Mouse (Mus musculus) hindbrain, embryonic 13.5 days (tissue): ENCODE results near the gene Tnip2. TPM values are rescaled to one million over a fixed set of nuclear protein-coding genes. Genes with fewer than 3 reads are reported as not detected.

ENCODE experiments used
- ATAC-seq: fragments of 200-750 bp; cut with Nextera tagmentation; 2 replicates; pipeline ENCODE4 v1.8.0; 2017; ENCODE audit warnings: moderate TSS enrichment; ENCODE audit not compliant: low FRiP score
- H3K27ac ChIP-seq: fragments of 300-500 bp; sonication (generic); 2 replicates; pipeline ENCODE4 v1.5.1; 2015; ENCODE audit warnings: inconsistent platforms, mild to moderate bottlenecking, moderate library complexity
- H3K27me3 ChIP-seq: fragments of 300-500 bp; sonication (generic); 2 replicates; pipeline ENCODE4 v1.6.1; 2015; ENCODE audit warnings: mild to moderate bottlenecking, inconsistent platforms
- H3K36me3 ChIP-seq: fragments of 300-500 bp; sonication (generic); 2 replicates; pipeline ENCODE4 v1.6.1; 2015; ENCODE audit warnings: mild to moderate bottlenecking, inconsistent platforms
- H3K4me1 ChIP-seq: fragments of 300-500 bp; sonication (generic); replicated peaks from 2 replicates; pipeline ENCODE4 v1.6.1; 2015; ENCODE audit warnings: inconsistent platforms
- H3K4me2 ChIP-seq: fragments of 300-500 bp; sonication (generic); 2 replicates; pipeline ENCODE4 v1.6.1; 2015; ENCODE audit warnings: inconsistent platforms, mild to moderate bottlenecking, moderate library complexity
- H3K4me3 ChIP-seq: fragments of 300-500 bp; sonication (generic); 2 replicates; pipeline ENCODE4 v1.5.1; 2015; ENCODE audit warnings: mild to moderate bottlenecking, inconsistent platforms
- H3K9ac ChIP-seq: fragments of 300-500 bp; sonication (generic); 2 replicates; pipeline ENCODE4 v1.6.1; 2015; ENCODE audit warnings: mild to moderate bottlenecking, inconsistent platforms
- H3K9me3 ChIP-seq: fragments of 300-500 bp; sonication (generic); 2 replicates; pipeline ENCODE4 v1.6.1; 2016; ENCODE audit warnings: inconsistent platforms
- WGBS: fragments of 180-500 bp; shearing (Covaris S2); methylation state at CpG from one replicate; pipeline ENCODE4 v1.1.7; 2015; 5-methylcytosine and 5-hydroxymethylcytosine counted together
- polyA plus RNA-seq: library from polyadenylated mRNA; unstranded; fragments of >200 nt; fragmentation: Nextera tagmentation; extraction: Ambion mirVana; gene quantifications from 2 replicates; pipeline ENCODE4 v1.2.1, GENCODE M21; 2015

Gene Tnip2
- polyA plus RNA-seq, 1 experiment from 2014 or later, result 10.7 TPM

DNA sequence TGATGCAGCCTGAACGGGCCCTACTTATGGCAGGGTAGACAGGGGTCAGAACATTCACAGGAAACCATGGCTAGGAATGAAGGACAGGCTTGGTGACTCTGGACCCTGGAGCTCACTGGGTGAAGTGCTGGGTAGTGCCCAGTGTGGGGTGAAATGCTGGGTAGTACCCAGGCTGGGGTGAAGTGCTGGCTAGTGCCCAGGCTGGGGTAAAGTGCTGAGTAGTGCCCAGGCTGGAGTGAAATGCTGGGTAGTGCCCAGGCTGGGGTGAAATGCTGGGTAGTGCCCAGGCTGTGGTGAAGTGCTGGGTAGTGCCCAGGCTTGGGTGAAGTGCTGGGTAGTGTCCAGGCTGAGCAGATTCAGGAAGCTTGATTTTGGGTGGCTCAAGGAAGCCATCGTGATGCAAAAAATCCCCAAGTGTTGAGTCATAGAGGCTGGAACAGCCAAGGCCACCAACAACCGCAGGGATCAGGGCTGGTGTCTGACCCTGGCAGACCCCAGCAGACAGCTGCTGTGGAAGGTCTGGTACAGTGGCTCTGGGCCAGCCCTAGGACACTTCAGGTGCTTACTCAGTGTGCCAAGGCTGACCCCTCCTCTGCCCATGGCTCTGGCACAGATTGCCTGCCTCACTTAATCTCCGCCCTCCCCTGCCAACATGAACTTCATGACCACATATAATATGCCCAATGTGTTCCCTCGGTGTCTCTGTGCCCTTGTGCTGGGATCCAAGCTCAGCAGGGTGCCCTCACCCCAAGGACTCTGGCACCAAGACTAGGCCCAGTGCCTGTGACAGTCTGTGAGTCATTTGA lies 21.2 kb upstream of the Tnip2 start:
- Histone ChIP-seq H3K27me3 (no peaks in the 10 kb centered on the region), H3K9ac (no peak overlapping the region), H3K4me2 (no peak overlapping the region), H3K4me1 (no peaks in the 10 kb centered on the region), H3K36me3 (no peaks in the 10 kb centered on the region), H3K4me3 (no peak overlapping the region), H3K9me3 (no peaks in the 10 kb centered on the region), H3K27ac (no peak overlapping the region)
- ATAC-seq, result no peak
- 82% methylated on average over 5 of the region's 5 CpGs for WGBS

DNA sequence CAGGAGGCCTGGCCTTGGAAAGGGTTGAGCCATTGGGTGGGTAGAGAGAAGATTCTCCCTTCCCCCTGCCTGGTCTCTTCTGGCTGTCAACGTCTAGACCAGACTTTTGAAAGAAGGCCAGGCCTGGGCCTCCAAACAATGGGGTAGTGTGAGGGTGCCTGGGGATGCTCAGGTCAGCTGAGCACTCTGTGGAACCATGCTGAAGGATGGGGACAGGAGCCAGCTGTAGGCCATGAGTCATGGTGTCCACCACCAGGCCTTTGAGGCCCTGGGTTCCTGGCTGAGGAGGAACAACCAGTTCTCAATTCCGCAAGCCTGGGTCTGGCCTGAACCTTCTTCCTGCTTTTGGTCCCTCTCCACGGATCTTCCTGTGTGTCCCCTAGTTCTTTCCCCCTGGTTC lies 20.0 kb upstream of the Tnip2 start:
- ATAC-seq, result no peak
- H3K27me3 ChIP-seq, result no peaks in the 10 kb centered on the region
- no peaks in the 10 kb centered on the region for H3K9me3 ChIP-seq
- no peaks in the 10 kb centered on the region for H3K4me1 ChIP-seq
- H3K9ac ChIP-seq, result no peak overlapping the region
- no peaks in the 10 kb centered on the region for H3K36me3 ChIP-seq
- no peak overlapping the region for H3K4me3 ChIP-seq
- no peak overlapping the region for H3K4me2 ChIP-seq
- WGBS, result 71% methylated on average over 3 of the region's 3 CpGs
- H3K27ac ChIP-seq, result no peak overlapping the region

DNA sequence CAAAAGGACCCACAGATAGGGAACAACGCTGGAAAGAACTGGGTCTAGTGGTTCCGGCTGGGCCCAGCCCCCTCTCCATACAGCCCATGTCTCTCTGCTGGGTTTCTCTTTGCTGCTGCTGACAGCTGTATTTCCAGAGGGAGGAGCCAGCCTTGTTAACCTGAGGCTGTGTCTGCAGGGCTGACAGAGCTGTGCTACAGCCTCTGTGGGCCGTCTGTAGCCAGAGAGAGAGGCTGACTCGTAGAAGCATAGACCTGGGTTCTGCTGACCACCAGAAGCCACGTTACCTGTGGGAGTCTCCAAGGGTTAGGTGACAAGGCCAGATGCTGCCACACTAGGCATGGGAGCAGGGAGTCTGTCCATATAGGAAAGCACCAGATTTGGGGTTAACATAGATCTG lies 19.3 kb upstream of the Tnip2 start:
- no peaks in the 10 kb centered on the region for H3K4me1 ChIP-seq
- WGBS, result 81% methylated on average over 5 of the region's 5 CpGs
- H3K36me3 ChIP-seq, result no peaks in the 10 kb centered on the region
- H3K27ac ChIP-seq, result no peak overlapping the region
- no peak overlapping the region for H3K4me2 ChIP-seq
- no peak overlapping the region for H3K9ac ChIP-seq
- H3K27me3 ChIP-seq, result no peaks in the 10 kb centered on the region
- ATAC-seq, result no peak
- no peak overlapping the region for H3K4me3 ChIP-seq
- H3K9me3 ChIP-seq, result no peaks in the 10 kb centered on the region

DNA sequence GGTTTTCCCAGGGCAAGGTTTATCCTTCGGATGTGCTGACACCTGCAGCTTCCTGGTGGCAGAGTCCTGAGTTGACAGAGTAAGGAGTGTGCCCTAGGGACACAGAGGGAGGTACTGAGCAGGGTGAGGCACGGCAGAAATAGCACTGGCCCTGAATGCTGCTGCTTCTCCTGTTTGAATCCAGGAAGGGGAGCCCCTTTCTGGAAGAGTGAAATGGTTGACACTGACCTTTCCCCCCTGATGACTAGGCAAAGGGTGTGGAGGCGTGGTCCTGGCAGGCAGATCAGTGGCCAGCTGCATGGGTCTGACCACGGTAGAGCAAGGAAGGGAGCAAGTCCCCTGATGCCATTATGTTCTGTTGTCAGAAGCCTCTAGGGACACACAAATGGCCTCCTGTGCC lies 16.9 kb upstream of the Tnip2 start:
- H3K27me3 ChIP-seq, result peaks cover 17% of the 10 kb centered on the region; the same call in 1 of the 2 replicates
- peaks cover 7% of the 10 kb centered on the region; the same call in 1 of the 2 replicates for H3K4me1 ChIP-seq
- no peak overlapping the region for H3K9ac ChIP-seq
- WGBS, result 45% methylated on average over 4 of the region's 4 CpGs
- H3K9me3 ChIP-seq, result no peaks in the 10 kb centered on the region
- H3K4me2 ChIP-seq, result no peak overlapping the region
- no peak overlapping the region for H3K4me3 ChIP-seq
- H3K27ac ChIP-seq, result no peak overlapping the region
- no peaks in the 10 kb centered on the region for H3K36me3 ChIP-seq
- no peak for ATAC-seq

DNA sequence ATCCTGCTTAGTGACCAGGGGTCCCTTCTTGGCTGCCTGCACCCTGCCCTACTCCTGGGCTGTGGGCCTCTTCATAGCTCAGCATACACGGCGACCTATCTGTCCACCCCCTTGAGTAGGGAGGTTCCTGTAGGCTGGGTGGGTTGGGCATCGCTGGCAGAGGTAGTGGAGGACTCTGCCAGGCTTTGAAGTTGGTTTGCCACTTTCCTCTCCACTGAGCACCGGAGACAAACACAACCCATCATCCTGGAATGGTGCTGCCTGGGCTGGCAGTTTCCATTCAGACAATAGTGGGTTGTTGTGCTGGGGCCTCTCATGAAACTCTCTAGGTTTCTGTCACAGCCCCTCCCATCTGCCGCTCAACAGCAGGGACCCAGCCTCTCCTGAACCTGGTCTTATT lies 16.3 kb upstream of the Tnip2 start:
- Histone ChIP-seq H3K9ac (no peak overlapping the region), H3K27ac (no peak overlapping the region), H3K9me3 (no peaks in the 10 kb centered on the region), H3K4me1 (peaks cover 10% of the 10 kb centered on the region; the same call in 1 of the 2 replicates), H3K4me3 (no peak overlapping the region), H3K36me3 (no peaks in the 10 kb centered on the region), H3K4me2 (no peak overlapping the region), H3K27me3 (peaks cover 17% of the 10 kb centered on the region; the same call in 1 of the 2 replicates)
- no peak for ATAC-seq
- WGBS, result 83% methylated on average over 5 of the region's 5 CpGs

DNA sequence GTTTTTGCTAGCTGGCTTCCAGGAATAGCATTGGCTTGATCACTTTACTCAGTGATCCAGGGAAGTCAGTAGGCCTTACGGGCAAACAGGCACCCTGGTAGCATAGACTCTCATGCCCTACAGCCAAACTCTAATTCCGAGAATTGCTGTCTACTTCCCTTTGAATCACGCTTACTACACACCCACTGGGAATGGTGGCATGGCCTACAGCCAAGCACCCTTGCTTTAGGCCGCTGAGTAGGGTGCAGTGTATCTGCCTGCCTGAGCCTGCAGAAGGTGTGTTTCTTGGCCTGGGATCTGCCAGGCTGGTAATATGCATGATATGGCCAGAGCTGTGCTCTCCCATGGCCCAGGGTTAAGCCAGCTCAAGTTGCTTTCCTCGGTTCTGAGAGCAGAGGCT lies 14.9 kb upstream of the Tnip2 start:
- no peaks in the 10 kb centered on the region for H3K36me3 ChIP-seq
- no peak overlapping the region for H3K4me2 ChIP-seq
- H3K9me3 ChIP-seq, result no peaks in the 10 kb centered on the region
- H3K27ac ChIP-seq, result no peak overlapping the region
- no peak for ATAC-seq
- H3K27me3 ChIP-seq, result peaks cover 24% of the 10 kb centered on the region; the same call in 1 of the 2 replicates
- peaks cover 10% of the 10 kb centered on the region; the same call in 1 of the 2 replicates for H3K4me1 ChIP-seq
- WGBS, result 85% methylated on average over 5 of the region's 5 CpGs
- no peak overlapping the region for H3K4me3 ChIP-seq
- H3K9ac ChIP-seq, result no peak overlapping the region

DNA sequence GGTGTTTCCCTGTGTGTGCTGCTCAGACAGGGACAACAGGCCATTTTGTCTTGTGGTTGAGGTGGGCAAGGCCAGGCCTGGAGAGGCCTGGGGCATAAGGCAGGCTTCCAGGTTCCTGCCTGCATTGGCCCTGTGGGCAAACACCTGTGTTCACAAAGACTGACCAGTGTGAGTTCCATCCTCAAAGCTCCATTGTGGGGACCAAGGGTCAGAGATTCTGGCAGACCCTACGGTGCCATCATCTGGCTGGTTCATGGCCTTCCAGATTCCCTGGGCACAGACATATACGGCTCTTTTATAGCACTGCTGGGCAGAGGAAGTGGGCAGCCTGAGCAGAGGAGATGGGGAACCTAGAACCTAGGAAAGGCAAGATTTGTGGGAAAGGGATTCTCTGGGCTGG lies 13.6 kb upstream of the Tnip2 start:
- peaks cover 10% of the 10 kb centered on the region; the same call in 1 of the 2 replicates for H3K4me1 ChIP-seq
- H3K4me2 ChIP-seq, result no peak overlapping the region
- WGBS, result 90% methylated on average over 2 of the region's 2 CpGs
- no peak for ATAC-seq
- H3K27ac ChIP-seq, result no peak overlapping the region
- no peak overlapping the region for H3K4me3 ChIP-seq
- H3K9ac ChIP-seq, result no peak overlapping the region
- no peaks in the 10 kb centered on the region for H3K36me3 ChIP-seq
- H3K9me3 ChIP-seq, result no peaks in the 10 kb centered on the region
- peaks cover 24% of the 10 kb centered on the region; the same call in 1 of the 2 replicates for H3K27me3 ChIP-seq

DNA sequence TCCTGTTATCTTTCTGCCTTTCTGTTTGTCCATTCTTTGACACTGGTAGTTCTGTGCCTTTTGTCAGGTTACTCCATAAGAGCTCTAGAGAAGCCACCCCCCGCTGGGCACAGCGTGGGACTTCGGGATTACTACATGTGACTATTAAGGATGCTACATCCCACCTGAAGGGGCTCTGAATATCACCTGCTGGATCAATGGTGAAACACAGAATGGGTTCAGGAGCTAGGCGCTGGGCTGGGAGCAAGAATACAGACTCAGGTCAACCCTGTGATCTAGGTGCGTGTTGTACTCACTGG lies 12.6 kb upstream of the Tnip2 start:
- H3K4me1 ChIP-seq, result peaks cover 10% of the 10 kb centered on the region; the same call in 1 of the 2 replicates
- no peak for ATAC-seq
- 0 out of 2 replicates have a peak overlapping the region, but pooled peaks have one; percentile 43 for H3K4me3 ChIP-seq
- H3K9me3 ChIP-seq, result no peaks in the 10 kb centered on the region
- 36% methylated on average over 5 of the region's 5 CpGs for WGBS
- H3K4me2 ChIP-seq, result peak overlapping the region; percentile 61; the same call in 1 of the 2 replicates
- H3K27ac ChIP-seq, result no peak overlapping the region
- no peaks in the 10 kb centered on the region for H3K36me3 ChIP-seq
- no peak overlapping the region for H3K9ac ChIP-seq
- H3K27me3 ChIP-seq, result peaks cover 24% of the 10 kb centered on the region; the same call in 1 of the 2 replicates

DNA sequence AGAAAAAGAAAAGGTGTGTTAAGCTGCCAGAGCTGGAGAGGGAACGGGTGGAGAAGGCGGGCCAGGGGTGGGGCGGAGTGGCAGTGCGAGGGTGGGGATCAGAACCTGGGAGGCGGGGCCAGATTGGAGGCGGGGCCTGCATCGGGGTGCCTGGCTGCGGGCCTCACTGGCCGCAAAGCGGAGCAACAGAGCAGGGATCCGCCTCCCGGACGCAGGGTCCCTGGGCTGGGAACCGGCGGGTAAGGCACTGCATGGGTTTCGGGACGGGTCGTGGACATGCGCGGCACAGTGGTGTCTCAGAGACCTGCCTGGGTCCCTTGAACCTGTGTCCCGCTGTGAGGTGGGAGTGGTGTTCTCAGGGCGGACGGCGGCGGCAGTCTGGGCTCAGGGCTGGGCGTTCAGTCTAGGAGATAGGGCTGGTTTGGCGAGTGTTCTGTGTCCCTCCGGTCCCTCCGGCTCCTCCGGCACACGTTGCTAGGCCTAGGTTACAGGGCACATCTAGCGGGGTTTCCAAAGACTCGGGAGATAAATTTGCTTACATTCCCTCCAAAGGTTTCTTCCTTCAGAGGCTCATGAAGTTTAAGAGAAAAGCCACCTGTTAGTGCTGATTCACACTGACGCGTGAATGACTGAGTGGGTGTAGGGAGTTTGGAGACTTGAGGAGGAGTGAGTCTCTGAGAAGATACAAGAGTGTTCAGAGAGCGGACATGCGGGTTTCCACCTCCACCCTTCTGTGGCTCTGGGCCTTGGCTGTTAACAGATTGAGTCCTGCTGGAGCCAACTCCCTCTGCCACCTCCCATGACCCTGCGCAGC lies 12.1 kb upstream of the Tnip2 start, which contains the start of gene Sh3bp2:
Gene Sh3bp2 (plus strand): TSS at position 176 of the 814 bp plus-strand sequence.
- peak within 1 kb of the TSS; percentile 66 for H3K9ac ChIP-seq
- H3K27me3 ChIP-seq, result peaks cover 24% of the 10 kb centered on the region; the same call in 1 of the 2 replicates
- no peaks in the 10 kb centered on the region for H3K36me3 ChIP-seq
- no peak within 1 kb of the TSS for H3K27ac ChIP-seq
- H3K4me2 ChIP-seq, result peak within 1 kb of the TSS; percentile 61
- peak within 1 kb of the TSS; percentile 43 for H3K4me3 ChIP-seq
- ATAC-seq, result peak; percentile 88
- H3K9me3 ChIP-seq, result no peaks in the 10 kb centered on the region
- H3K4me1 ChIP-seq, result peaks cover 10% of the 10 kb centered on the region; the same call in 1 of the 2 replicates
- WGBS, result 4% methylated on average over 32 of the region's 38 CpGs

DNA sequence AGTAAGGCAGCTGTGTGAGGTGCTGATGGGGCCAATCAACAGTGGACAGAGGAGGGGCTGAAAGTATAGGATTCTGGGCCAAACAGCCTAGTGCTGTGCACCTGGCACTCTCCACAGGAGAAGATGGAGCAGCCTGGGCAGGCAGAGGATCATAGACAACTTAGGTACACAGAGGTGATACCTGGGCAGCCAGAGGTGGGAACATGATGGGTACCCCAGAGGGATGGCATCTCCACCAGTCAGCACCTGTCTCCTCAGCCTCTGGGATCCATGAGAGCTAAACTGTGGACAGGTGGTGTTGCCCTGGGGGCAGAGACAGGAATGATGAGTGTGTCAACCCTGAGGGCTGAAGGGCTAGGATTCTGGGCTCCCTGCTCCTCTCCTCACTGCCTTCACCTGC lies 10.7 kb upstream of the Tnip2 start:
- H3K27me3 ChIP-seq, result peaks cover 24% of the 10 kb centered on the region; the same call in 1 of the 2 replicates
- H3K27ac ChIP-seq, result no peak overlapping the region
- no peak for ATAC-seq
- no peak overlapping the region for H3K4me2 ChIP-seq
- H3K4me3 ChIP-seq, result no peak overlapping the region
- no peaks in the 10 kb centered on the region for H3K36me3 ChIP-seq
- no peaks in the 10 kb centered on the region for H3K9me3 ChIP-seq
- no peak overlapping the region for H3K9ac ChIP-seq
- H3K4me1 ChIP-seq, result peaks cover 10% of the 10 kb centered on the region; the same call in 1 of the 2 replicates

DNA sequence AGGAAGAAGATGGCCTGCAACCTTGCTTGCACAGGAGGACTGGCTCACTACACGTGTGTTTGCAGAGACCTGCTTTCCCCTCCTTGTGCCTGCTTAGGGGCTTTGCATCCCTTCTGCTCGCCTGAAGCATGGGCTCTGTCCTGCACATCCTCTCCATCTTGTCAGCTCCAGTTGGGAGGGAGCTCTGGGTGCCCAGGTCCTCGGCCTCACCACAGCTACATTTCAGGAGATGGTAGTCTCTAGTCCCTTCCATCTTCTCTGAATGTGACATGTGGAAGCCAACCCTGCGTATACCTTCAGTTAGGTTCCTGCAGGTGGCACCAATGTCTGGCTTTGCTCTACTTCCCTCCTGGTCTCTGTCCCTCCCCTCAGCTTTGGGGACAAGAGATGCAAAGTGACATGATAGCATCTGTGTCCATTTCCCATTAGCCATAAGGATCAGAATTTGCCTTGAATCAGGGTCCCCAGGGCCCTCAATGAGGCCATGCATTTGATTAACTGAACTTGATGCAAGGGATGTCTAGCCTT lies 10.2 kb upstream of the Tnip2 start:
- Histone ChIP-seq H3K4me1 (peaks cover 10% of the 10 kb centered on the region; the same call in 1 of the 2 replicates), H3K9ac (no peak overlapping the region), H3K4me2 (no peak overlapping the region), H3K27ac (no peak overlapping the region), H3K9me3 (no peaks in the 10 kb centered on the region), H3K27me3 (peaks cover 24% of the 10 kb centered on the region; the same call in 1 of the 2 replicates), H3K4me3 (no peak overlapping the region), H3K36me3 (no peaks in the 10 kb centered on the region)
- ATAC-seq, result no peak
- WGBS, result 63% methylated on average over 4 of the region's 4 CpGs

DNA sequence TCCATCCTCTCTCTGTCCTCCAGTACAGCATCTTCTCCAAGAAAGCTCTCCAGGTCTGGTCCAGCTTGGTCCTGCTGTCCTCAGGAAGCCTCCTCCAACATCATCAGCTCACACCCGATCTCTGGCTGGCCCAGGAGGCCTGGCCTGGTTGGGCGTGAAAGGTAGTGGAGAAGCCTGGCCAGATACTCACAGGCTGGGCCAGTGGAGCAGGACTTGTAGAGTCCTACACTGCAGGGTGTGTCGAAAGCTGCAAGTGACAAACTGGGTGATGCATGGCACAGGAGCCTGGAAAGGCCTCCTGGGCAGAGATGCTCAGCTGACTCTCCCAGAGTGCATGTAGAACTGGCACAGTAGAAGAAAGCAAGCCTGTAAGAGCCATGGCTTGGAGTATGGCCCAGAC lies 7.5 kb upstream of the Tnip2 start:
- peaks cover 17% of the 10 kb centered on the region; the same call in 1 of the 2 replicates for H3K27me3 ChIP-seq
- no peak overlapping the region for H3K4me2 ChIP-seq
- H3K4me1 ChIP-seq, result peaks cover 9% of the 10 kb centered on the region; the same call in 1 of the 2 replicates
- H3K27ac ChIP-seq, result no peak overlapping the region
- no peak for ATAC-seq
- no peak overlapping the region for H3K4me3 ChIP-seq
- H3K9ac ChIP-seq, result no peak overlapping the region
- 91% methylated on average over 3 of the region's 3 CpGs for WGBS
- no peaks in the 10 kb centered on the region for H3K9me3 ChIP-seq
- no peaks in the 10 kb centered on the region for H3K36me3 ChIP-seq
